Mouse (Mus musculus): ENCODE measurements around the gene Trim12a. TPM values are rescaled to one million over a fixed set of nuclear protein-coding genes. Genes with fewer than 3 reads are reported as not detected.
A peak's percentile ranks its signal among the peaks of the same experiment; 100 is the strongest.
"Not testable (repeated sequence)": the region's sequence is repeated elsewhere in the genome, so short reads cannot be mapped to it uniquely, and the experiment has no call there.

Trim12a gene
- 1 to 10 TPM; 2.1 to 2.6 (median 2.3) TPM for total RNA-seq (2022)

GRCm38 (mm10) chr7:104315369-104316080 lies at the start of gene Trim12a:
Trim12a (minus strand) TSS chr7:104315466.
- not testable (repeated sequence) for DNase-seq (ENCODE audit: low spot score in 2 of 2)

GRCm38 (mm10) chr7:104353600-104353967 lies 38.3 kb upstream of the Trim12a start:
- no peak for DNase-seq (ENCODE audit: low spot score in 2 of 2)

- DNase-seq (ENCODE audit: low spot score in 2 of 2): peak; percentile 53 to 62
Observed at GRCm38 (mm10) chr7:104352717-104353599, 37.7 kb upstream of the Trim12a start, which contains the start of gene Trim12c. Trim12c (minus strand) TSS chr7:104353362.

GRCm38 (mm10) chr7:104348043-104348442 lies 32.8 kb upstream of the Trim12a start:
- DNase-seq (ENCODE audit: low spot score in 2 of 2): not testable (repeated sequence)

GRCm38 (mm10) chr7:104340744-104341143 lies 25.5 kb upstream of the Trim12a start:
- not testable (repeated sequence) for DNase-seq (ENCODE audit: low spot score in 2 of 2)

GRCm38 (mm10) chr7:104335547-104335946 lies 20.3 kb upstream of the Trim12a start:
- not testable (repeated sequence) for DNase-seq (ENCODE audit: low spot score in 2 of 2)

GRCm38 (mm10) chr7:104329171-104329570 lies 13.9 kb upstream of the Trim12a start, which contains the start of gene Trim34b:
Trim34b (plus strand) TSS chr7:104329471.
- not testable (repeated sequence) for DNase-seq (ENCODE audit: low spot score in 2 of 2)

GRCm38 (mm10) chr7:104322028-104322427 lies 6.8 kb upstream of the Trim12a start:
- DNase-seq (ENCODE audit: low spot score in 2 of 2): no peak

- DNase-seq (ENCODE audit: low spot score in 2 of 2): no peak
Observed at GRCm38 (mm10) chr7:104314796-104315353, 391 bp downstream of the Trim12a start.

- no peak for DNase-seq (ENCODE audit: low spot score in 2 of 2)
Observed at GRCm38 (mm10) chr7:104291638-104292400, 23.4 kb downstream of the Trim12a start.

- no peak for DNase-seq (ENCODE audit: low spot score in 2 of 2)
Observed at GRCm38 (mm10) chr7:104290641-104291040, 24.6 kb downstream of the Trim12a start.

GRCm38 (mm10) chr7:104287576-104288443 lies 27.5 kb downstream of the Trim12a start, which contains the start of gene Trim5:
Trim5 (minus strand) TSS chr7:104288094.
- DNase-seq (ENCODE audit: low spot score in 2 of 2): not testable (repeated sequence)

GRCm38 (mm10) chr7:104279361-104279760 lies 35.9 kb downstream of the Trim12a start:
- not testable (repeated sequence) for DNase-seq (ENCODE audit: low spot score in 2 of 2)

GRCm38 (mm10) chr7:104265335-104265734 lies 49.9 kb downstream of the Trim12a start:
- not testable (repeated sequence) for DNase-seq (ENCODE audit: low spot score in 2 of 2)

GRCm38 (mm10) chr7:104260380-104260779 lies 54.9 kb downstream of the Trim12a start:
- DNase-seq (ENCODE audit: low spot score in 2 of 2): not testable (repeated sequence)

Other genes starting within 250 kb of the Trim12a start
- not detected for gene Olfr644, start 243.6 kb downstream of the Trim12a start, total RNA-seq (2022)
- gene Olfr645, start 230.0 kb downstream of the Trim12a start, total RNA-seq (2022): not detected
- not detected for gene Olfr646, start 210.6 kb downstream of the Trim12a start, total RNA-seq (2022)
- not detected for gene Ubqln5, start 185.6 kb downstream of the Trim12a start, total RNA-seq (2022)
- gene Olfr643, start 178.1 kb downstream of the Trim12a start, total RNA-seq (2022): not detected
- gene Ubqln3, start 172.2 kb downstream of the Trim12a start, total RNA-seq (2022): not detected
- gene Ubqlnl, start 164.9 kb downstream of the Trim12a start, total RNA-seq (2022): not detected
- not detected for gene Olfm5, start 150.6 kb downstream of the Trim12a start, total RNA-seq (2022)
- gene Olfr648, start 132.1 kb downstream of the Trim12a start, total RNA-seq (2022): not detected
- not detected for gene Olfr649, start 119.5 kb downstream of the Trim12a start, total RNA-seq (2022)
- gene Trim6, start 96.7 kb downstream of the Trim12a start, total RNA-seq (2022): under 1 TPM; 0.19 to 0.99 (median 0.20) TPM
- gene Trim34a, start 71.0 kb downstream of the Trim12a start, total RNA-seq (2022): 1 to 10 TPM in 1 of 4 experiments, under 1 TPM in 3; 0.87 to 1.6 (median 0.95) TPM
- gene Trim5, start 27.4 kb downstream of the Trim12a start, total RNA-seq (2022): under 1 TPM; 0.56 to 0.70 (median 0.66) TPM
- gene Trim34b, start 14.0 kb upstream of the Trim12a start, total RNA-seq (2022): not detected
- gene Trim12c, start 37.9 kb upstream of the Trim12a start, total RNA-seq (2022): 1 to 10 TPM; 2.3 to 3.1 (median 2.6) TPM
- gene Trim30b, start 54.4 kb upstream of the Trim12a start, total RNA-seq (2022): not detected
- gene Trim30c, start 85.4 kb upstream of the Trim12a start, total RNA-seq (2022): not detected
- under 1 TPM; 0.53 to 0.96 (median 0.82) TPM for gene Trim30a, start 149.7 kb upstream of the Trim12a start, total RNA-seq (2022)
- under 1 TPM; 0.24 to 0.43 (median 0.39) TPM for gene Trim30d, start 192.4 kb upstream of the Trim12a start, total RNA-seq (2022)
- gene Olfr651, start 234.7 kb upstream of the Trim12a start, total RNA-seq (2022): not detected
- not detected for gene Olfr652, start 245.4 kb upstream of the Trim12a start, total RNA-seq (2022)